Mouse (Mus musculus): Measurements from ENCODE around the gene Gfm1.

The Gfm1 gene

GRCm38 (mm10) chr3:67497998-67498397 lies 68.1 kb downstream of the Gfm1 start:
- no peak for DNase-seq

GRCm38 (mm10) chr3:67498773-67499405 lies 69.0 kb downstream of the Gfm1 start:
- DNase-seq = no peak

GRCm38 (mm10) chr3:67499406-67499791 lies 69.5 kb downstream of the Gfm1 start:
- no peak for DNase-seq

- DNase-seq = no peak
These were observed 74.0 kb downstream of the Gfm1 start for GRCm38 (mm10) chr3:67503878-67504277.

- no peak for DNase-seq
These were observed 75.4 kb downstream of the Gfm1 start for GRCm38 (mm10) chr3:67505286-67505685.

GRCm38 (mm10) chr3:67508216-67508892 lies 78.5 kb downstream of the Gfm1 start:
- no peak for DNase-seq

- peak; percentile 92 for DNase-seq
These were observed 82.9 kb downstream of the Gfm1 start for GRCm38 (mm10) chr3:67512807-67513206.

GRCm38 (mm10) chr3:67514801-67515273 lies 84.9 kb downstream of the Gfm1 start:
- DNase-seq = peak; percentile 6

GRCm38 (mm10) chr3:67515274-67515801 lies 85.4 kb downstream of the Gfm1 start, which contains the start of gene Rarres1:
Gene Rarres1 (minus strand): TSS chr3:67515523.
- DNase-seq = peak; percentile 39

- no peak for DNase-seq
These were observed 90.8 kb downstream of the Gfm1 start for GRCm38 (mm10) chr3:67520568-67521143.

GRCm38 (mm10) chr3:67522709-67523108 lies 92.8 kb downstream of the Gfm1 start:
- no peak for DNase-seq

- DNase-seq = peak; percentile 7
These were observed 94.9 kb downstream of the Gfm1 start for GRCm38 (mm10) chr3:67524768-67525167.

Data from lung, postnatal 36 days (tissue).